Mouse (Mus musculus): ENCODE results near the gene 9030612E09Rik.
A peak's percentile ranks its signal among the peaks of the same experiment; 100 is the strongest.

DNA sequence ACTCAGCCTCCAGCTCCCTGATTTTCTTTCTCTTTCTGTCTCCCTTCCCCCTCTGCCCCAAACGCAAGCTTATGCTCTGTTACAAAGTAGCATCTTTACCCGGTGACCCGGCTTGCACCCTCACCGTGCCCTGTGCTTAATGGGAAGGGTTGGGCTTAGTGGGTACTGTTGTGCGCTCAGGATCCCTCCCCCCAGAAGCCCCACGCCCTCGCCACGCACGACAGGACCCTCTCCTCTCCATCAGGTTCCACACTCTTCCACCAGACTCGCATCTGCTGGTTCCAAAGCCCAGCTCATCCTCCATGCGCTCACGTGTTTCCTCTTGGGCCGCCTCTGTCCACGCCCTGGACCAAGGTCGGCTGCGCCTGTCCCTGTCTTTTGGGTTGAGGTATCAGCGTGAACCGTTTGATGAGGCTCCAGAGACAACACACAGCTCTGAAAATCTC, 675 bp downstream of the 9030612E09Rik start:
- TF ChIP-seq CTCF (IDR thresholded peaks at IDR 0.05; ENCODE audit: borderline replicate concordance, insufficient read depth, low read depth, low read length) (no peak), POLR2A (IDR thresholded peaks at IDR 0.05; ENCODE audit: borderline replicate concordance, insufficient read depth, low read length) (peak; percentile 49; the same call in 1 of the 2 replicates)
